Mouse (Mus musculus) heart, adult 2 months (tissue): Measurements from ENCODE around the gene Thrsp. TPM values are rescaled to one million over a fixed set of nuclear protein-coding genes. Genes with fewer than 3 reads are reported as not detected.

ENCODE experiments used
- DNase-seq, 2 experiments: peaks; one replicate each; pipeline ENCODE4 v3.0.0; 2021
- H3K27ac ChIP-seq: fragments of 200-600 bp; 2 replicates; pipeline ENCODE4 v1.8.1; 2022
- H3K27me3 ChIP-seq: fragments of 200-500 bp; 2 replicates; pipeline ENCODE4 v1.6.1; 2012; ENCODE audit warnings: mild to moderate bottlenecking, low read length, inconsistent platforms, mixed read lengths; ENCODE audit not compliant: control insufficient read depth, insufficient read depth
- H3K36me3 ChIP-seq: fragments of 200-500 bp; 2 replicates; pipeline ENCODE4 v1.6.1; 2012; ENCODE audit warnings: low read length, inconsistent platforms; ENCODE audit not compliant: control insufficient read depth, insufficient read depth
- H3K4me1 ChIP-seq: fragments of 200-500 bp; 2 replicates; pipeline ENCODE4 v1.6.1; 2011; ENCODE audit warnings: low read length; ENCODE audit not compliant: control insufficient read depth, insufficient read depth
- H3K4me3 ChIP-seq: fragments of 200-600 bp; 2 replicates; pipeline ENCODE4 v1.8.1; 2022
- H3K79me2 ChIP-seq: fragments of 200-500 bp; replicated peaks from 2 replicates; pipeline ENCODE4 v1.6.1; 2012; ENCODE audit warnings: mild to moderate bottlenecking, inconsistent platforms, low read length, moderate library complexity, mixed read lengths; ENCODE audit not compliant: control insufficient read depth, insufficient read depth
- H3K9ac ChIP-seq: fragments of 200-500 bp; 2 replicates; pipeline ENCODE4 v1.6.1; 2012; ENCODE audit warnings: low read depth, mild to moderate bottlenecking, control low read depth, inconsistent platforms, low read length, mixed read lengths
- CTCF ChIP-seq: fragments of 200-600 bp; IDR thresholded peaks from 2 replicates; pipeline ENCODE4 v1.8.1; 2022; ENCODE audit warnings: antibody characterized with exemption, mild to moderate bottlenecking, moderate library complexity
- EP300 ChIP-seq: fragments of 200-500 bp; IDR thresholded peaks from 2 replicates; pipeline ENCODE4 v1.6.1; 2011; ENCODE audit warnings: low read depth, low read length, control low read depth; ENCODE audit not compliant: insufficient read depth
- POLR2A ChIP-seq: fragments of 200-500 bp; IDR thresholded peaks from 2 replicates; pipeline ENCODE4 v1.6.1; 2011; ENCODE audit warnings: mild to moderate bottlenecking, low read depth, low read length, control low read depth; ENCODE audit not compliant: insufficient read depth
- WGBS: fragments of 180-500 bp; shearing (Covaris S2); methylation state at CpG from one replicate; pipeline ENCODE4 v1.1.7; 2018; 5-methylcytosine and 5-hydroxymethylcytosine counted together
- intact Hi-C: fragments of 180-260 bp; cut with DNase I; formaldehyde crosslinking; loops from one replicate; pipeline ENCODE4 v1.15.1; 2025
- polyA plus RNA-seq: library from polyadenylated mRNA; depleted of rRNA; stranded (reverse); fragments of >200 nt; gene quantifications from 2 replicates; pipeline ENCODE4 v1.2.3, GENCODE M21; 2012
- total RNA-seq, 2 experiments: library from RNA; stranded (reverse); gene quantifications; 2 replicates each; pipeline ENCODE4 v1.2.3; 2021

The Thrsp gene
- total and polyA plus RNA-seq, 3 experiments, result 68.6 to 171 (median 77.2) TPM

DNA sequence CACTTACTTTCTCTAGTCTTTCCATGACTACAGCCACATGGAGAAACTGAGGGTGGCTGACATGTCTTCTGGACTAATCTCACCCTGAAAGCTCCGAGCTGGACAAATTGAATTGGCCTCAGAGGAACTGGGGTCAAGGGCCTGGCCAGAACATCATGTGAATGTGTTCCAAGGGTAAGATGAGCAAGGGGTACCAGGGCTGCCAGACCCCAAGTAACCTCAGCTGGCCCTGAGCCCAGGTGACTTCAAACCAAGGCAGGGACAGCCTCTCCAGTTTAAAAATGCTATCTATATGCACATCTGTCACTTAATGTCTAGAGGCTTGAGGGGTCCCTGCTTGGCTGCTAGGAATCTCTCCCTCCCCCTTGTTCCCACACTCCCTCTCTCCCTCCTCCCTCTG, 2.9 kb upstream of the Thrsp start:
- Histone ChIP-seq H3K79me2 (peaks cover 2% of the 10 kb centered on the region; the same call in 1 of the 2 replicates), H3K9ac (no peak overlapping the region), H3K27ac (no peak overlapping the region), H3K4me3 (no peak overlapping the region), H3K36me3 (no peaks in the 10 kb centered on the region), H3K4me1 (peaks cover 16% of the 10 kb centered on the region), H3K27me3 (no peaks in the 10 kb centered on the region)
- intact Hi-C loops, result loop anchor here (5.0 kb wide), 1 partner anchor 48 kb away; the partner anchor contains the start of gene Alg8
- WGBS, result 43% methylated on average over 1 of the region's 1 CpGs
- DNase-seq, result no peak
- TF ChIP-seq CTCF (no peak), EP300 (no peak), POLR2A (no peak)

DNA sequence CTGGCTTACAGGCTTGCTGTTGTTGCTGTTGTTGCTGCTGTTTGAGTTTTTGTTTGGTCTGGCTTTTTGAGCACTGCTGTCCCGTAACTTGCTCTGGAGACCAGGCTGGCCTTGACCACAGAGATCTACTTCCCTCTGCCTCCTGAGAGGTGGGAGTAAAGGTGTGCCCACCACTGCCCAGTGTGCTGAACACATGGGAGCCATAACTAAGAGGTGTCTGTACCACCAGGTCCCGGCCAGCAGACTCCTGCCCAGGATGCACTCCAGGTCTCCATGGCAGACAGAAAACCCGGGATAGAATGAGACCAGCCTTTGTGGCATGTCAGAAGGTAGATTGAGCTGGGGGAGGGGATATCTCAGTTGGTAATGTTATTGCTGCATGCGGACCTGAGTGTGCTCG, 1.6 kb upstream of the Thrsp start:
- H3K27me3 ChIP-seq, result no peaks in the 10 kb centered on the region
- DNase-seq, result no peak
- TF ChIP-seq CTCF (no peak), POLR2A (no peak), EP300 (no peak)
- intact Hi-C loops, result loop anchor here (5.0 kb wide), 1 partner anchor 342 kb away; no protein-coding TSS in a partner anchor
- peak overlapping the region; percentile 45 for H3K27ac ChIP-seq
- peaks cover 2% of the 10 kb centered on the region; the same call in 1 of the 2 replicates for H3K79me2 ChIP-seq
- no peak overlapping the region for H3K9ac ChIP-seq
- H3K4me3 ChIP-seq, result no peak overlapping the region
- WGBS, result 88% methylated on average over 5 of the region's 5 CpGs
- peaks cover 1% of the 10 kb centered on the region for H3K36me3 ChIP-seq
- H3K4me1 ChIP-seq, result peaks cover 20% of the 10 kb centered on the region

- peaks cover 2% of the 10 kb centered on the region; the same call in 1 of the 2 replicates for H3K79me2 ChIP-seq
- TF ChIP-seq EP300 (no peak), CTCF (no peak), POLR2A (no peak)
- intact Hi-C loops, result loop anchor here (5.0 kb wide), 1 partner anchor 341 kb away; no protein-coding TSS in a partner anchor
- H3K4me1 ChIP-seq, result peaks cover 23% of the 10 kb centered on the region
- H3K9ac ChIP-seq, result no peak overlapping the region
- peaks cover 6% of the 10 kb centered on the region for H3K36me3 ChIP-seq
- H3K4me3 ChIP-seq, result no peak overlapping the region
- 43% methylated on average over 5 of the region's 5 CpGs for WGBS
- H3K27ac ChIP-seq, result peak overlapping the region; percentile 45
- DNase-seq, result peak in 1 of 2 experiments; percentile 55
- H3K27me3 ChIP-seq, result no peaks in the 10 kb centered on the region
Measured at GRCm38 (mm10) chr7:97418717-97419116, 1.2 kb upstream of the Thrsp start.

DNA sequence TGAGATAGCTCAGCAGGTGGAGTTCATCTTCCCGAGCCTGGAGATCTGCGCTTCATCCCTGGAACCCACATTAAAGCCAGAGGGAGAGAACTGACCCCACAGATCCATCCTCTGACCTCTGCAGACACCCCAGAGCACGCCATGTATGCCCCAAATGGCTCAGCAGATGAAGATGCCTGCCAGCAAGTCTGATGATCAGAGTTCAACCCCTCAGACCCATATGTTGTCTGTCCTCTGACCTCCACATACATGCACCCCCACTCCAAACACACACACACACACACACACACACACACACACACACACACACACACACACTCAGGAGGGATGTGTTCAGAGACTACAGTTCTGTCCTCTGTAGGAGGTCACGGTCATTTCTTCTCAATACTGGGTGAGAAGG, 1.1 kb downstream of the Thrsp start:
- DNase-seq, result no peak
- H3K4me3 ChIP-seq, result peak overlapping the region; percentile 61
- H3K27ac ChIP-seq, result peak overlapping the region; percentile 82
- intact Hi-C loops, result loop anchor here (5.0 kb wide), 1 partner anchor 339 kb away; no protein-coding TSS in a partner anchor
- H3K79me2 ChIP-seq, result peaks cover 2% of the 10 kb centered on the region; the same call in 1 of the 2 replicates
- WGBS, result 73% methylated on average over 4 of the region's 4 CpGs
- H3K27me3 ChIP-seq, result no peaks in the 10 kb centered on the region
- no peak for TF ChIP-seq CTCF
- TF ChIP-seq POLR2A, result no peak
- TF ChIP-seq EP300, result no peak
- peaks cover 23% of the 10 kb centered on the region for H3K4me1 ChIP-seq
- H3K9ac ChIP-seq, result peak overlapping the region; percentile 62
- peaks cover 6% of the 10 kb centered on the region for H3K36me3 ChIP-seq

DNA sequence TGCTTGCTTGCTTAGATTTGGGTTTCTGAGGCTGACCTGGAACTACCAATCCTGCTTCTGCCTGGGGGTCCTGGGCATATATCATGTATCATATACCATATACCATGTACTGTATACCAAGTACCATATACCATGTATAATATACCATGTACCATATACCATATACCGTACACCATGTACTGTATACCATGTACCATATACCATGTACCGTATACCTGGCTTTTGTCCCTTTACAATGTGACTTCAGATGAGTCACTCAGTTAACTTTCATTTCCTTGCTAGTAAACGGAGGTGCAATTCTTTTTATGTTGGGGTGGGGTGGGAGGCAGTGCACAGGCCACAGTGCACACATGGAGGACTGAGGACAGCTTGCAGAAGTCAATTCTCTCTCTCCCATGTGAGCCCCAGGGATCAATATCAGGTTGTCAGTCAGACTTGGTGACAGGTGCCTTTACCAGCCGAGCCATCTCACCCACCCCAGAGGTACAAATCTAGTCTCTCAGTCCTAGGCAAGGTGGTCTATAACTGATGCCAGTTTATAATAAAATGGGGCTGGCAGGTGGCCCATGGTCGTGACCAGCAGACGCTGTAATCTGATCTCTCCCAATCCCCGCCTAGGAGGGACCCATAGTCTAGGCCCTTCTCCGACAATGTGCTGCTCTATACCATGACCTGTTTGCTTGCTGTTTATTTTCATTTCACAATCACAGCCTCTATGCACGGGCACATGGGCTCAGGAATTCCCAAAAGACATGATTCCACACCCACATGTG, 2.4 kb downstream of the Thrsp start:
- TF ChIP-seq EP300 (no peak), CTCF (no peak), POLR2A (no peak)
- Histone ChIP-seq H3K4me3 (peak overlapping the region; percentile 26), H3K4me1 (peaks cover 19% of the 10 kb centered on the region), H3K27ac (peak overlapping the region; percentile 82), H3K9ac (peak overlapping the region; percentile 55), H3K79me2 (peaks cover 2% of the 10 kb centered on the region; the same call in 1 of the 2 replicates), H3K27me3 (no peaks in the 10 kb centered on the region), H3K36me3 (peaks cover 6% of the 10 kb centered on the region)
- DNase-seq, result no peak
- 44% methylated on average over 9 of the region's 9 CpGs for WGBS
- intact Hi-C loops, result loop anchor here (2.0 to 5.0 kb wide), 3 partner anchors 14 to 338 kb away; partner anchors contain the start of gene Ndufc2

- H3K4me3 ChIP-seq, result no peak overlapping the region; the same call in 1 of the 2 replicates
- H3K27me3 ChIP-seq, result no peaks in the 10 kb centered on the region
- H3K4me1 ChIP-seq, result peaks cover 19% of the 10 kb centered on the region
- 9% methylated on average over 1 of the region's 1 CpGs for WGBS
- H3K9ac ChIP-seq, result peak overlapping the region; percentile 20
- intact Hi-C loops, result loop anchor here (2.0 kb wide), 2 partner anchors 14 to 22 kb away; partner anchors contain the start of gene Ndufc2
- H3K36me3 ChIP-seq, result peaks cover 6% of the 10 kb centered on the region
- TF ChIP-seq POLR2A (no peak), CTCF (no peak), EP300 (peak; percentile 58; the same call in 1 of the 2 replicates)
- H3K79me2 ChIP-seq, result peaks cover 2% of the 10 kb centered on the region; the same call in 1 of the 2 replicates
- peak in 1 of 2 experiments; percentile 55 for DNase-seq
- peak overlapping the region; percentile 82 for H3K27ac ChIP-seq
Measured at GRCm38 (mm10) chr7:97414426-97414825, 3.1 kb downstream of the Thrsp start.
